Mouse (Mus musculus) liver, embryonic 14.5 days (tissue): ENCODE data around the gene Snx6.

Experiments used
- CTCF ChIP-seq: IDR thresholded peaks from 2 replicates; pipeline ENCODE4 v1.5.1; 2016; ENCODE audit warnings: antibody characterized with exemption, low read depth, control low read depth
- EP300 ChIP-seq: IDR thresholded peaks from 2 replicates; pipeline ENCODE4 v1.6.1; 2016; ENCODE audit warnings: antibody characterized with exemption, low read depth

- TF ChIP-seq CTCF = no peak
- no peak for TF ChIP-seq EP300
Observed at GRCm38 (mm10) chr12:54697003-54697597, 98.4 kb downstream of the Snx6 start.
